Mouse (Mus musculus) lung, embryonic 14.5 days (tissue): ENCODE data around the gene Slc10a6. TPM values are rescaled to one million over a fixed set of nuclear protein-coding genes. Genes with fewer than 3 reads are reported as not detected.
A peak's percentile ranks its signal among the peaks of the same experiment; 100 is the strongest.

Experiments used
- ATAC-seq: fragments of 200-750 bp; cut with Nextera tagmentation; 2 replicates; pipeline ENCODE4 v1.8.0; 2017; ENCODE audit warnings: mild to moderate bottlenecking, moderate TSS enrichment, moderate library complexity; ENCODE audit not compliant: insufficient read depth
- DNase-seq: peaks from one replicate; pipeline ENCODE4 v3.0.0-alpha.2; 2015
- H3K27ac ChIP-seq: fragments of 300-500 bp; sonication (generic); 2 replicates; pipeline ENCODE4 v1.5.1; 2014; ENCODE audit warnings: low read depth, mild to moderate bottlenecking, moderate library complexity
- H3K27me3 ChIP-seq: fragments of 300-500 bp; sonication (generic); 2 replicates; pipeline ENCODE4 v1.6.1; 2014; ENCODE audit warnings: low read length, control low read depth; ENCODE audit not compliant: insufficient read depth
- H3K36me3 ChIP-seq: fragments of 300-500 bp; sonication (generic); 2 replicates; pipeline ENCODE4 v1.6.1; 2014; ENCODE audit warnings: control low read depth; ENCODE audit not compliant: insufficient read depth
- H3K4me1 ChIP-seq: fragments of 300-500 bp; sonication (generic); 2 replicates; pipeline ENCODE4 v1.6.1; 2014; ENCODE audit warnings: antibody characterized with exemption, control low read depth; ENCODE audit not compliant: insufficient read depth
- H3K4me2 ChIP-seq: fragments of 300-500 bp; sonication (generic); 2 replicates; pipeline ENCODE4 v1.6.1; 2014; ENCODE audit warnings: mild to moderate bottlenecking
- H3K4me3 ChIP-seq: fragments of 300-500 bp; sonication (generic); 2 replicates; pipeline ENCODE4 v1.5.1; 2014; ENCODE audit warnings: low read depth, low read length
- H3K9ac ChIP-seq: fragments of 300-500 bp; sonication (generic); 2 replicates; pipeline ENCODE4 v1.6.1; 2014
- H3K9me3 ChIP-seq: fragments of 300-500 bp; sonication (generic); 2 replicates; pipeline ENCODE4 v1.6.1; 2016; ENCODE audit warnings: low read depth, low read length, control low read depth
- CTCF ChIP-seq: IDR thresholded peaks from 2 replicates; pipeline ENCODE4 v1.5.1; 2016; ENCODE audit warnings: antibody characterized with exemption, low read depth
- WGBS: fragments of 180-500 bp; shearing (Covaris S2); extraction: QIAGEN DNeasy Blood & Tissue Kit; methylation state at CpG from one replicate; pipeline ENCODE4 v1.1.7; 2014; 5-methylcytosine and 5-hydroxymethylcytosine counted together
- polyA plus RNA-seq: library from polyadenylated mRNA; unstranded; fragments of >200 nt; fragmentation: Nextera tagmentation; extraction: Ambion mirVana; gene quantifications from 2 replicates; pipeline ENCODE4 v1.2.1, GENCODE M21; 2014

Slc10a6 gene
- polyA plus RNA-seq, 1 experiment from 2014 or later = 0.71 TPM

DNA sequence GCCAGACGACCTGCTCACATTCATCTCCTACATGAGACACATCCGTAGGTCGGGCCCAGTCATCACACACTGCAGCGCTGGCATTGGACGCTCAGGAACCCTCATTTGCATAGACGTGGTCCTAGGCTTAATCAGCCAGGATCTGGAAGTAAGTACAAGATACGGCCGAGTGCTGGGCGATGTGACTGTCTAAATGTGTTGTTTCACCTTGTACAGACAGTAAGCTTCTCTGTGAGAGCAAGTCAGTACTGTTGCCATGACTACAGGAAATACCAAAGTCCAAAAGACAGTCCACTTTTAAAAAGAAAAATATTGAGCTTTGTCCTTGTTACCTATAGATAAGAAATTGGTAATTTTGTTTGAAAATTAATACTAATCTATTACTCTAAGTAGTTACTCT lies 35.6 kb downstream of the Slc10a6 start:
- DNase-seq (no peak), ATAC-seq (no peak)
- Histone ChIP-seq H3K36me3 (peaks cover 10% of the 10 kb centered on the region), H3K4me3 (no peak overlapping the region), H3K4me1 (peaks cover 7% of the 10 kb centered on the region), H3K9me3 (no peaks in the 10 kb centered on the region), H3K27me3 (no peaks in the 10 kb centered on the region), H3K27ac (no peak overlapping the region), H3K4me2 (no peak overlapping the region), H3K9ac (no peak overlapping the region)
- no peak for TF ChIP-seq CTCF
- 81% methylated on average over 9 of the region's 9 CpGs for WGBS

GRCm38 (mm10) chr5:103592706-103593105 lies 36.5 kb downstream of the Slc10a6 start:
- H3K4me3 ChIP-seq = no peak overlapping the region
- ATAC-seq (no peak), DNase-seq (no peak)
- no peak overlapping the region for H3K27ac ChIP-seq
- H3K36me3 ChIP-seq = peaks cover 8% of the 10 kb centered on the region; the same call in 1 of the 2 replicates
- 76% methylated on average over 8 of the region's 8 CpGs for WGBS
- H3K27me3 ChIP-seq = no peaks in the 10 kb centered on the region
- no peak overlapping the region for H3K4me2 ChIP-seq
- H3K9ac ChIP-seq = no peak overlapping the region
- no peak for TF ChIP-seq CTCF
- no peaks in the 10 kb centered on the region for H3K9me3 ChIP-seq
- H3K4me1 ChIP-seq = peaks cover 7% of the 10 kb centered on the region

DNA sequence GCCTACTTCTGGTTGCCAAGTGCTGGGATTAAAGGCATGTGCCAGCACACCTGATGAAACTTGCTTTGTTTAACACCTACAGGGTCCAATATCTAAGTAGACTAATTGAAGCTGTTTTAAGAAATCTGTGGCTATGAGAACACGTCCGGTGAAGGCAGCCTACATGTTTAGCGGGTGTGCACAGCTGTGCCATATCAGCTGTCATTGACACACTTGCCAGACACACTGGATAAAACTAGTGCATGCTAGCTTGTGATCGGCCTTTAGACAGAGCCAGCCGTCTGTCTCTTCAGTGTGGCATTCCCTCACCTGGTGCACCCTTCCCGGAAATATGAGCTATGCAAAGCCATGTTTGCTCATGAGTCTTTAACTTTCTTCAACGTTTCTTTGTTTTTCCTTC lies 37.4 kb downstream of the Slc10a6 start:
- Histone ChIP-seq H3K27ac (no peak overlapping the region), H3K9ac (no peak overlapping the region), H3K4me2 (no peak overlapping the region), H3K4me3 (no peak overlapping the region), H3K27me3 (no peaks in the 10 kb centered on the region), H3K36me3 (peaks cover 12% of the 10 kb centered on the region; the same call in 1 of the 2 replicates), H3K9me3 (no peaks in the 10 kb centered on the region), H3K4me1 (peaks cover 7% of the 10 kb centered on the region)
- no peak for TF ChIP-seq CTCF
- peak; percentile 52 for DNase-seq
- no peak for ATAC-seq
- 53% methylated on average over 7 of the region's 7 CpGs for WGBS

- Histone ChIP-seq H3K36me3 (peaks cover 13% of the 10 kb centered on the region; the same call in 1 of the 2 replicates), H3K9ac (no peak overlapping the region), H3K9me3 (no peaks in the 10 kb centered on the region), H3K4me2 (no peak overlapping the region), H3K27ac (no peak overlapping the region), H3K4me1 (no peaks in the 10 kb centered on the region; the same call in 1 of the 2 replicates), H3K27me3 (no peaks in the 10 kb centered on the region), H3K4me3 (no peak overlapping the region)
- no peak for ATAC-seq
- peak; percentile 63 for TF ChIP-seq CTCF
- WGBS = 80% methylated on average over 7 of the region's 7 CpGs
- DNase-seq = peak; percentile 44
Observed at GRCm38 (mm10) chr5:103587219-103587618, 42.0 kb downstream of the Slc10a6 start.

GRCm38 (mm10) chr5:103579680-103580420 lies 49.4 kb downstream of the Slc10a6 start:
- Histone ChIP-seq H3K36me3 (peaks cover 14% of the 10 kb centered on the region; the same call in 1 of the 2 replicates), H3K27me3 (no peaks in the 10 kb centered on the region), H3K27ac (no peak overlapping the region), H3K9me3 (no peaks in the 10 kb centered on the region), H3K4me3 (no peak overlapping the region), H3K4me1 (no peaks in the 10 kb centered on the region), H3K4me2 (no peak overlapping the region), H3K9ac (no peak overlapping the region)
- DNase-seq (no peak), ATAC-seq (peak; percentile 47; the same call in 1 of the 2 replicates)
- no peak for TF ChIP-seq CTCF
- 55% methylated on average over 11 of the region's 11 CpGs for WGBS

DNA sequence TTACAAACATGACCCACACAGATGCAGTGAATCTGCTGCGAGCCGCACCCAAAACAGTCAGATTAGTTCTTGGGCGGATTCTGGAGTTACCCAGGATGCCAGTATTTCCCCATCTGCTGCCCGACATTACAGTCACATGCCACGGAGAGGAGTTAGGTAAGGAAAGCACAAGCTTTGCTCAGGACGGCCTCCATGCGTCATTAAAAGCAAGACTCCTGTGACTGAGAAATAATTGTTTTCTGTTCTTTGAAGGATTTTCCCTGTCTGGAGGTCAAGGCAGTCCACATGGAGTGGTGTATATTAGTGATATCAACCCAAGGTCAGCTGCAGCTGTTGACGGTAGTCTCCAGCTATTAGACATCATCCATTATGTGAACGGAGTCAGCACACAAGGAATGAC lies 59.8 kb downstream of the Slc10a6 start:
- Histone ChIP-seq H3K4me1 (no peaks in the 10 kb centered on the region), H3K27me3 (no peaks in the 10 kb centered on the region), H3K36me3 (peaks cover 28% of the 10 kb centered on the region), H3K9ac (no peak overlapping the region), H3K27ac (no peak overlapping the region), H3K9me3 (no peaks in the 10 kb centered on the region), H3K4me2 (no peak overlapping the region), H3K4me3 (no peak overlapping the region)
- WGBS = 87% methylated on average over 9 of the region's 9 CpGs
- no peak for TF ChIP-seq CTCF
- DNase-seq (no peak), ATAC-seq (no peak)

GRCm38 (mm10) chr5:103568034-103568433 lies 61.2 kb downstream of the Slc10a6 start:
- no peaks in the 10 kb centered on the region for H3K4me1 ChIP-seq
- no peak overlapping the region for H3K4me3 ChIP-seq
- peaks cover 34% of the 10 kb centered on the region for H3K36me3 ChIP-seq
- no peaks in the 10 kb centered on the region for H3K27me3 ChIP-seq
- WGBS = 84% methylated on average over 4 of the region's 4 CpGs
- DNase-seq (no peak), ATAC-seq (no peak)
- H3K27ac ChIP-seq = no peak overlapping the region
- no peaks in the 10 kb centered on the region for H3K9me3 ChIP-seq
- no peak overlapping the region for H3K4me2 ChIP-seq
- no peak overlapping the region for H3K9ac ChIP-seq
- no peak for TF ChIP-seq CTCF
